In the genomic region with DNA sequence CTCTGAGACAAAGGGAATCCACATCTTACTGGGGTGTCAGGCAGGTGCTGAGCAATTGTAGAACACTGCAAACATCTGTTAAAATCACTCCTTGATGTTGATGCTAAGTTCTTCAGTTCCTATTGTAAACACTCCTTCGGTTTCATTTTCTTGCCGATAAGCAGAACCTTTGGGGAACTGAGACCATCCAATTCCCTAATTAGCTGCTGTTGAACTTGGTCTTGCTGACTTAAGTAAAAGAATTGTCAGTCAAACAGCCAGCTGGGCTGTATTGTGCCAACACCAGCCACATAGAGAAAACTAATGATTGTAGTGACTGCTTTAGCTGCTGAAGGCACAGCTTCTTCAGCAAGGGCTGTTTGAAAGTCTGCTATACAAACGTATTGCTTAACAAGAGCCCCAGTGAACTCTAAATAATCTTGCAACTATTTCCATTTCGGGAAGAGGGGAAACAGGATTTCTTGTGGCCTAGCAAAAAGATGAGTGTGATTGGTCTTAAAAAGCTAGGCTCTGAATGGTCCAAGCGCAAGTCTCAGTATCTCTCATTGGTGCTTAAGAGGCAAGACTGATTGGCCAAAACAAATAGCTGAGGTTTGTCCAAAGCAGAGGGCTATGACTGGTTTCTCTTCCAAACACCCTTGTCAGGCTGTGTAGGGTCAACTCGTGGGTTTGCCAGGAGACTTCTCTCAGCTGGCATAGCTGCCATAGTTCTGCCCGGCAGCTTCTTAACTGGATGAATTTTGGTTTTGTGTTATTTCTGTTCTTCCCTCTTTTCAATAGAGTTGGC, we compare ENCODE assay signal across 1 mouse cellular context.
TF ChIP-seq lines count a peak whose summit lies in the region.

No protein-coding gene starts in this region.

TF ChIP-seq in MEL, 35 proteins besides CTCF, POLR2A, EP300 and RAD21:
- TF ChIP-seq RCOR1 (IDR thresholded peaks at IDR 0.05; ENCODE audit: low read depth, low read length) (peak; percentile 21; the same call in 1 of the 2 replicates), SIN3A (IDR thresholded peaks at IDR 0.05; ENCODE audit: low read length) (peak; percentile 20; the same call in 1 of the 2 replicates), NRF1 (IDR thresholded peaks at IDR 0.05; ENCODE audit: insufficient read depth, low read depth, low read length, poor library complexity, severe bottlenecking) (no peak), ZMIZ1 (IDR thresholded peaks at IDR 0.05; ENCODE audit: low read depth, low read length) (peak; percentile 35; the same call in 1 of the 2 replicates), NELFE (IDR thresholded peaks at IDR 0.05; ENCODE audit: low read depth, low read length) (peak; percentile 56; the same call in 1 of the 2 replicates)
